Mouse (Mus musculus) liver, postnatal 0 days (tissue): ENCODE data around the gene Bank1.

ENCODE experiments used
- CTCF ChIP-seq: sonication (generic); IDR thresholded peaks from 2 replicates; pipeline ENCODE4 v1.5.1; 2016; ENCODE audit warnings: antibody characterized with exemption, low read depth
- EP300 ChIP-seq: IDR thresholded peaks from 2 replicates; pipeline ENCODE4 v1.6.1; 2016; ENCODE audit warnings: antibody characterized with exemption, low read depth, mild to moderate bottlenecking

DNA sequence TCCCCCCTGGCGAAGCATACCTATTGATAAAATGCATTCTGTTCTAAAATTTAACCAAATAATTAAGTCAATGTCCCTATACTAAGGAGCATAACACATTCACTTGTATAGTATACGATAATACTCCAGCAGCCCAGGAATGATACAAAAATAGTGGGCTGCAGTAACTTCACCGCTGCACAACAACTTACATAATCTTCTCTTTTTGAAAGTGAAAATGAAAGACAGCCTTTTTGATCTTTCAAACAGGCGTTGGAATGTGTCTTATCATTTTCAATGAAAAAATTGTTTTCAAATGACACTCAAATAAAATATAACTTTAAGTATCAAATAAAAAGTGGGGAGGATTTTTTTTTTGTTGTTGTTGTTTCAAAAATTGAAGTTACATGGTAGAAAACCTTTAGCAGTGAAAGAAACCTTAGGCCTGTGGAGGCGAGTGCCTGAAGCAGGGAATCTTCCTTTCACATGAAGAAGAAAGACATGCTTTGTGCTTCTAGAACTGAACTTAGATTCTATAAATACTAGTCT is 224.8 kb downstream of the Bank1 start:
- TF ChIP-seq CTCF (no peak), EP300 (no peak)
